Mouse (Mus musculus) G1E-ER4 (cell line): ENCODE data around the gene Btd. TPM values are rescaled to one million over a fixed set of nuclear protein-coding genes. Genes with fewer than 3 reads are reported as not detected.

Source experiments
- GATA1 ChIP-seq: IDR thresholded peaks from one replicate; pipeline ENCODE4 v1.8.0; 2012; ENCODE audit warnings: low read length, inconsistent platforms
- polyA plus RNA-seq: library from polyadenylated mRNA; stranded (reverse); fragments of >175 nt; gene quantifications from 2 replicates; pipeline ENCODE4 v1.2.3, GENCODE M21; 2012

Btd gene
- polyA plus RNA-seq, 1 experiment: 4.9 TPM

DNA sequence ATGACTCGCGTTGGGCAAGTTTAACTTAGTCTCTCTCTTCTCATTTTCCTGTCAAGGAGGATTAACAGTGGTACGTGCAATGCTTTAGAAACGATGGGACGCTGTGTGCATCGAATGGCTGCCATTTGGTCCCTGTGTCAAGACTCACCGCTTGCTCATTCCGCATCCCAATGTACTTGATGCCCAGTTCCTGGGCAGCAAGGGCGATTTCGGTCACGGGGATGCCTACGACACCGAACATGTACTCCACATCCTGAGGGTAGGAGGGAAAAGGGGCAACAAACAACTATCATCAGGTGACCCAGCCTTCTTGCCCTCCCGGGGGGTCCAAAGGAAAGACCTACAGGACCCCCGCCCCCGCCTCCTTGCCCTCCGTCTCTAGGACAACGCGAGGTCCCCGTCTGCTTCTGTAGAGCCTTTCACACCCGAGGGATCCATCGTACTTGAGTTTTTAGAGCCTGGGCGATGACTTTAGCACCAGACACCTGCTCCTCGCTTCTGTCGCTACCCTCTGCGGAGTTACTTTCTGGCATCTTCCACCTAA is 410 bp upstream of the Btd start, which contains the start of gene Gm49387:
Gene Gm49387, minus strand, starts transcription at position 533 of the 544 bp plus-strand sequence.
- TF ChIP-seq GATA1: no peak

DNA sequence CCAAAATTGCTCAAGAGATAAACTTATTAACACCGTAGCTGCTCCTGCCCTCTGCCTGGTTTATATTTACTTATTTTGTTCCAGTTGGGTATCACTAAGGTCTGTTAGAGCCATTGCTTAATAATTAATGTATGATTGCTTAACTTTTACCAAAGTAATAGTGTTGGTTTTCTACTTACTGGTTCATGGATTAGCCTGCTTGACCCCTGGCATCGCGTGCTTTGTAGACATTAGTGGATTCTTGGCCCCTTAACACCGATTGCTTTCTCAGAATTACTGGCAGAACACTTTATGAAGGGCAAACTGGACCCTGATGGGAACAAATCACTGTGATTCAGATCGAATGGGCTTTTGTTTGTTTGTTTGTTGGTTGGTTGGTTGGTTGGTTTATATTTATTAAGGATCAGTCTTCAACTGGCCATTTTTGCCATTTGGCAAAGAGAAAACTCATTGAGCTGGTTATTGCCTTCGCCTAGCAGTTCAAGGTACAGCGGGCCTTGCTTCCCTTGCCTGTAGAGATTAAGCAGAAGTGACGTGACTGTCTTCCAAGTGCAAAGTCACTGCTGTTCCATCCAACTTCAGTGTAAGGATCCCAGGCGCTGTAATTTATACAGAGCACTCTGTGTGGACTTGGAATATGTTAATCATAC is 803 bp downstream of the Btd start:
- no peak for TF ChIP-seq GATA1

DNA sequence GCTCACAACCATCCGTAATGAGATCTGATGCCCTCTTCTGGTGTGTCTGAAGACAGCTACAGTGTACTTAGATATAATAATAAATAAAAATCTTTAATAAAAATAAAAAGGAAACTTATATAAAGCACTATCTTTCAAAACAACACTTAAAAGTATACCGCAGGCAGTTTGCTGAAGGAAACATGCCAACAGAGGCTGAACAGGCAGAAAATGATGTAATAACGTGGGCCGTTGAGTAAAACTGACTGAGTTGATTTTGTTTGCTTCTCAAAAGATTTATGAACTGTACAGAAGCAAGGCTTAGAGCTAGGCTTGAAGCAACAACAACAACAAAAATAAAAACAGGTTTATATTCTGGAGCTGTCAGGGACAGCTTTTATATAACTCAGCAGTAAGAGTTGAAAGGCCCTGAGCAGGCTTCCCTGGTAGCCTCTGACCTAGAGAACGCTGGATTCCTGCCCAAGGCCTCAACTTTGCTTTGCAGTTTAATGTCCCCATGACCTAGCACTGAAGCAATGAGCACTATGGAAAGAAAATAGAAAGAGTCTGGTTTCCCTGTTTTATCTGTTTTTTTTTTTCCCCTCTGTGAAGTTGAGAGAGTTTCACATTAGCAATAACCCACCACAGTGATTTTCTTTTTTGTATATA is 3.5 kb downstream of the Btd start:
- TF ChIP-seq GATA1: no peak

DNA sequence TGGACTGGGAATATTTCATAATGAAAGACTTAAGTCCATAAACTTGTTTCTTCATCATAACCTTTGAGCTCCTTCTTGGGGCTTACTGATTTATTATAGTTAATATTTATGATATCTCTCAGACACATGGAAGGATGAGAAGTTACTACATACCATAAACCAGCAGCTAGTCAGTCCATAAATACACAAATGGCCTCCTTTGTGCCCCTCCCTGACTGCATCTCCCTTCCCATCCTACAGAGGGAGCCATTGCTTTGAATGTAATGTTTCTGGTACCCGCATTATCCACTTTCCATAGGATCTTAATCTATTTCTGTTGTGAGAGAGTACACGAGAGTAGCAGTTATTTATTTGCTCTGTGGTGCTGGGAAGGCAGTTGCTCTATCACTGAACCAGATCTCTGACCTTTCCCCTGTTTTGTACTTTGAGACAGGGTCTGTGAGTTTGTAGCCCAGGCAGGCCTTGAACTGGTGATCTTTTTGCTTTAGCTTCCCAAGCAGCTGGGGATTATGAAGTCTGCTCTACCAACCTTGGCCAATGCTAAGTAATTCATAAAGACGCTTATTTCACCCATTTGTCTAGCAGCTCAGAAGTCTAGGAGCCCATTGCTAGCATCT is 4.2 kb downstream of the Btd start:
- TF ChIP-seq GATA1: no peak

DNA sequence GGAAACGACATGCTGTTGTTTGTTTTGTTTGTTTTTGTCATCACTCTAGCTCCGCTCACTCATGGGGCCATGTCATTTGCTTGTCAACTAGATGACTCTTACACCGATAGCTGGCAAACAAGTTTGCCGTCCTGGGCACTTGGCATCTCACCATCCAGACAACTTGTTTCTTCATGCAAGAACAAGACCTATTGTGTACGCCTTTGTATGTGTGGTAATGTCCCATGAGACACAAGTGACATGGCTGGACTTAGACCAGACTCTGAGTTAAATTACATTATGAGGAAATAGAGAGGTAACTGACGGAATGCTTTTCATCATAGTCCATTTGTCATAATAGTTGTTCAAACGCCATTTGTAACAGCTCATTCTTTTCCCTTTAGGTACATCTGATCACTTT is 5.1 kb downstream of the Btd start:
- no peak for TF ChIP-seq GATA1

DNA sequence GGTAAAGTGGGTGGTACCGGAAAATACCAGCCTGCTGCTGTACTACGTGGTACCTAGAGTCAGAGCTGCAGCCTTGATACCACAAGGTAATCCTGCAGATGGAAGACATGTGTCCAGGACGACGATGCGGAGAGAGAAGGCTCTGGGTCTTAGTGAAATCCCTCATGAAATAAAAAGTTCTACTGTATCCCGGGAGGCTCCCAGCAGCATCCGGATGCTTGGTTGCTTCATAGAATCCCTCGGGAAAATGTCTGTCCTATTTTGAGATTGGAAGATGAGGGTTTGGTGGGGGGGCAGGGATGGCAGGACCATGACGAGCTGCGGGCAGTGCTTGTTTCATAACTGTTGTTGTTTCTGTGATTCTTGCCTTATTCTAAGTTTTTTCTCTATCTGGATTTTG is 7.2 kb downstream of the Btd start:
- TF ChIP-seq GATA1: no peak

DNA sequence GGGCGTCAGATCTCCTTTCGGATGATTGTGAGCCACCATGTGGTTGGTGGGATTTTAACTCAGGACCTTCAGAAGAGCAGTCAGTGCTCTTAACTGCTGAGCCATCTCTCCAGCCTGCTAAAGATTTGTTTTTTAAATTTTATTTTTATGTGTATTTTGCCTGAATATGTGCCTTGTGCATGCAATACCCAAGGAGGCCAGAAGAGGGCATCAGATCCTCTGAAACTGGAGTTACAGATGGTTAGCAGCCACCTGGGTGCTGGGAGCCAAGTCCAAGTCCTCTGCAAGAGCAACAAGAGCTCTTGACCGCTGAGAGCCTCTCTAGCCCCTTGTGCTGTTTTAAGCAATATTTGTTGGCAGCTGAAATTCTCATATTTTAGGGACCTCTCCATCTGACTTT is 9.5 kb downstream of the Btd start:
- no peak for TF ChIP-seq GATA1

DNA sequence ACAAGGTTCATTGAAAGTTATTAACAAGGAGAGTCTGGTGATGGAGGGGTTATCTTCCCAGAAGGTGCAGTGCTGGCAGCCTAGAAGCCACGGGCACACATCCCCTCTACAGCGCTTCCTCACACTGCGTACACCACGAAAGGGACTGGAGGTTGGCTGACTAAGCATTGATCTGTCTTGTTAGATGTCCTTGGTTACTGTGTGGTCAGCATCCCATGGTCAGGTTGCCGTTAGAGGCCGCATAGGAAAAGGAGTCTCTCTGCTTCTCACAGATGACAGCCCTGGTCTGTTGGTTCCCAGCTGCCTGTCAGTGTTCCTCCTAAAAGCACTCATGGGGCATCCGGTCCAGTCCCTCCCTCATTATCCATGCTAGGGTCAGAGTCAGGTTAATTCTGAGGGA is 10.4 kb downstream of the Btd start:
- no peak for TF ChIP-seq GATA1

DNA sequence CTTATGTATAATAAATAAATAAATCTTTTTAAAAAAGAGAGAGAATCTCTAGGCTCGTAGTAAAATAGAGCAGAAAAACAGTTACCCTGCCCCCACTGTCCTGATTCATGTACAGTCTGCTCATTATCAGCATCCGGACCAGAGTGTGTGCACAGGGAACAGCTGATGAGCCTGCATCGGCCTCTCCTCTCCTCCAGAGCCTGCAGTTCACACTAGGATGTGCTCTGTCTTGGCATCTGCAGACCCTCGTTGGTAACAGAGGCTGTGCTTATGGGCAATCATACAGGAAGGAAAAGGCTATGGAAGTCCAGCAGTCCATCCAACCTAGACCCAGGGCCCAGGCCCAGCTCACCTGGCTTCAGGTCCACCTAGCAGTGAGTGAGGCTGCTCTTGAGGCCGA is 11.3 kb downstream of the Btd start:
- TF ChIP-seq GATA1: no peak

DNA sequence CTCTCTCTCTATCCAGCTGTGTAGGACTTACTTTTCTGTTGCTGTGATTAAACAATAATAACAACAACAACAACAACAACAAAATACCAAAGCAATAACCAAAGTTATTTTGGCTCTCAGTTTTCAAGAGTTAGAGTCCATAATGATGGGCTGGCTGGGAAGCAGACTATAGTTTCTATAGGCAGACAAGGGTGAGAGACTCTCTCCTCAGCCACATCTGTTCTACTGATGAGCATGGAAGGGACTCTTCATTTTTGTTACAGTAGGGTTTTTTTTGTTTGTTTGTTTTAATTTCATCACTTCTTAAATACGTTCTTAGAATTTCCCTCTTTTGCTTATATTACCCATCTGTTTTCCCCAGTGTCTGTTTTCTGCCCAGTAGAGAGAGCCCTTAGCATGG is 11.8 kb downstream of the Btd start:
- no peak for TF ChIP-seq GATA1

DNA sequence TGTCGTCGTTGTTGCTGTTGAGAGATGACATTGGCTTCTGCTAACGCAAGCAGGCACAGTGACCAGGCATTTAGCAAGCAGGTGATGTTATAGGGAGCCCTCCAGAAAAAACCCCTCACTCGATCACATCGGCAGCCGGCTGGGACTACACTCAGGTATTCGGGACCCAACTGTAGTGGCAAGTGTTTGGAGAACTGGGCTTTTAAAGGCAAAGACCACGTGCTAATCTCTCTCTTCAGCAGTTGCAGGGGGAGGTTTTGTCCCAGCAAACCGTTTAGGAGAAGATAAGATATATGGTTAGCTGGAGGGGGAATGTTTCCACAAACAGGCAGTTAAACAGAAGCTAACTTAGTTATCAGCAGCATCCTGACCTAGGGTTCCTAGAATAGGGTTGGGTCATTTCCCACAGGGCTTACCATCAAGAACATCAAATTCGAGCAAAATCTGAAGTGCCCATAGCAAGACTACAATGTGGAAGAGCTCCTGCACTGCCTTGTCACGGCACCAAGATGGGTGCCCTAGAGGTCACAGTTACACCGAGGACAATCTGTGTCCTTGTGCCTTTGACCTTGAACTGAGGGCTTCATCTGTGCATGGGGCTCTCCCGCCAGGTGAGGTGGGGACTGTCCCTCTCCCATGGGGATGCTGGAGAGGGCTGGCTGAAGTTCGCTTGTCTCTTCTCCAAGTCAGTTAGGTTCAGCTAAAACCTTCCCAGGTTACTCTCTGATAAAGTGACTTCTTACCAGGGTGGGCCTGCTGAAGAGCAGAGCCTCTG is 12.5 kb downstream of the Btd start:
- no peak for TF ChIP-seq GATA1

DNA sequence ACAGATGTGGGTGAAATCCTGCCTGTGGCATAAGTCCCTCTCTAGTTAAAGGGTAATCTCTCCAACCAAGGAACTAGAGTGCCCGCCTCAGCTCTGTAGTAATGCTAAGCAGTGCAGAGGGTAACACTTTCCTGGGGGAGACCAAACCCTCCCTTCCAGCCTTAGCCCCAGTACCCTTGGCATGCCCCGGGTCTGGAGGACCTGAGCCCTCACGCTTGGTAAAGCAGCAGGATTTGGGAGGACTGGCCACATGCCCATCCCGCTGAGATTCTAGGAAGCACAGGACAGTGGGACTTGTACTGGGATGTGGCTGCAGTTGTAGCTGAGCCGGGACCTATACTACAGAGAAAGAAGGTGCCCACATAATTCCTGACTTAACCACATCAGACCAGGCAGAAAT is 14.0 kb downstream of the Btd start:
- TF ChIP-seq GATA1: no peak

DNA sequence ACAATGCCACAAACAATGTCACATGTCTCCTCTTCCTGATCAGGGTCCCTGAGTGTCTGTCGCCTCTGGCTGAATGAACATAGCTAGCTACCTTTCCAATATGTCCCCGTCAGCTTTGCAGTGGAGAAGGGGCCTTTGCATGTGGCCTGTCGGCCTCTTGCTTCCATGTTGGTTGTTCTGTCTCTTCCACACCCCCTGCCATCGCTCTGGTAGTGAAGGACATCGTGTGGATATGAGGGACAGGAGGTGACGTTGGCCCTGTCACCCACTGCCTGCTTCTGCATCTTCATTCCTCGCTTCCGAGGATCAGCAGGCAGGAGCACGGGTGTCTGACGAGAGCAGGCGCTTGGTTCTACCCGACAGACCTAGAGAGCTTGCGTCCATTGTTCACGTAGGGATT is 14.6 kb downstream of the Btd start:
- no peak for TF ChIP-seq GATA1

DNA sequence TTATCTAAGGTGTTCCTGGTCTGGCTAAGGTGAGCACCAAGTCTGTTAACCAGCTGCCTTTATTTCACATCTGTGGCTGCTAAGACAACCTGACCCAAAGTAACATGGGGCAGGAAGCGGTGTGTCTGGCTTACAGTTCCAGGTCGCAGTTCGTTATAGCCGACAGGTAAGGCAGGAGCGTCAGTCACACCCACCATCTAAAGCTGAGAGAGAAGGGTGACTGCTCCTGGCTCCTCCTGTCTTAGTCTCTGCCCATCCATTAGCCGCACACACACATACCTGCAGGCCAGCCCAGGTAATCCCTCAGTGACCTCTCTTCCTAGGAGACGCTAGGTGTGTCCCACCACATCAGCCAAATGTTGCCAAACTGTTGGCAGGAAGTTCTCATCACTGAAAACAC is 15.6 kb downstream of the Btd start:
- TF ChIP-seq GATA1: no peak

DNA sequence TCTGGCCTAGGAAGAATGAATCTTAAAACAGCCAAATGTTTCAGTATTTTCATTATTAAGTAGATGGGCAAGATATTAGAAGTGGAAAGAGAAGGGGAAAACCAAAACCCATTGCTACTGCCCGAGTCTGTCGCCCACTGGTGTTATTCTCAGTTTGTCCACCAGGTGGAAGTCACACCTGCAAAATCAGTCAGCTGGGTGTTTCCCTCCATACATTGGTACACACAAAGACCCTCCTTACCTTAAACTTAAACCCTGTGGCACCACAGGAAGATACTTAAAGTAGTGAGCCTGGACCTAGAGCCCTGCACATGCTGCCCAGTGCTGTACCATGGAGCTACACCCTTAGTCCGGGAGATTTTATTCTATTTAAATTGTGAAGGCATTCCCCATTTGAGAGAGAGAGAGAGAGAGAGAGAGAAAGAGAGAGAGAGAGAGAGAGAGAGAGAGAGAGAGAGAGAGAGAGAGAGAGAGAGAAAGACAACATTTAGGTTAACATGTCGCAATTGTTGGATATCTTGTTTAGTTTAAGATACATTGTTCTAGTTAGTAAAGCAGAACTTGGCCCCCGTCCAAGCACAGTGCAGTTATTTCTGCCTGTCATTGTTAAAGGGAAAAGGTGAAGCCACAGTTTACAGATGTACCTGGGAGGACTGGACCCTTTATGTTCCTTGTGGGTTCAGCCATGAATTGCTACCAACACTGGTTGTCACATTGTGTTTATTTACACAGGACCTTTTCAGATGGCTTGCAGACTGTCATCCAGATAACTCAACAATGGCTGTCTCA is 16.2 kb downstream of the Btd start:
- no peak for TF ChIP-seq GATA1
